Mouse (Mus musculus): ENCODE measurements around the gene Scn3b. TPM values are rescaled to one million over a fixed set of nuclear protein-coding genes. Genes with fewer than 3 reads are reported as not detected.
A peak's percentile ranks its signal among the peaks of the same experiment; 100 is the strongest.

Scn3b gene
- 1.5 and 5.2 TPM in 2 replicates for polyA plus RNA-seq (2015; fragmentation: Nextera tagmentation; extraction: Ambion mirVana)

- H3K27ac ChIP-seq, result no peak within 1 kb of the TSS
- no peaks in the 10 kb centered on the region for H3K36me3 ChIP-seq
- peak; percentile 67; the same call in 1 of the 2 replicates for ATAC-seq (replicated peaks; ENCODE audit: insufficient number of reproducible peaks, insufficient read depth, low FRiP score, low read depth)
- peak within 1 kb of the TSS; percentile 38 for H3K4me3 ChIP-seq
- no peak within 1 kb of the TSS for H3K9ac ChIP-seq
- peaks cover 26% of the 10 kb centered on the region for H3K27me3 ChIP-seq
- WGBS, result under 1% methylated on average over 42 of the region's 42 CpGs
- peak within 1 kb of the TSS; percentile 73 for H3K4me2 ChIP-seq
- H3K4me1 ChIP-seq (replicated peaks), result peaks cover 20% of the 10 kb centered on the region
- H3K9me3 ChIP-seq (replicated peaks), result no peaks in the 10 kb centered on the region
Measured at GRCm38 (mm10) chr9:40269103-40269861, at the start of gene Scn3b. TSS of gene Scn3b (plus strand) at chr9:40269217.

- no peaks in the 10 kb centered on the region for H3K4me1 ChIP-seq (replicated peaks)
- no peak overlapping the region for H3K27ac ChIP-seq
- H3K4me3 ChIP-seq, result no peak overlapping the region
- H3K4me2 ChIP-seq, result no peak overlapping the region
- no peak overlapping the region for H3K9ac ChIP-seq
- 62% methylated on average over 4 of the region's 4 CpGs for WGBS
- no peak for ATAC-seq (replicated peaks; ENCODE audit: insufficient number of reproducible peaks, insufficient read depth, low FRiP score, low read depth)
- H3K27me3 ChIP-seq, result 0 out of 2 replicates have a peak, but pooled peaks cover 4% of the 10 kb centered on the region
- no peaks in the 10 kb centered on the region for H3K9me3 ChIP-seq (replicated peaks)
- H3K36me3 ChIP-seq, result no peaks in the 10 kb centered on the region
Measured at GRCm38 (mm10) chr9:40224289-40224688, 44.7 kb upstream of the Scn3b start.

- H3K27me3 ChIP-seq, result 0 out of 2 replicates have a peak, but pooled peaks cover 4% of the 10 kb centered on the region
- H3K36me3 ChIP-seq, result no peaks in the 10 kb centered on the region
- ATAC-seq (replicated peaks; ENCODE audit: insufficient number of reproducible peaks, insufficient read depth, low FRiP score, low read depth), result 0 out of 2 replicates have a peak, but pooled peaks have one; percentile 47
- H3K4me1 ChIP-seq (replicated peaks), result no peaks in the 10 kb centered on the region
- no peak overlapping the region for H3K4me3 ChIP-seq
- no peak overlapping the region for H3K9ac ChIP-seq
- no peak overlapping the region for H3K4me2 ChIP-seq
- 66% methylated on average over 10 of the region's 10 CpGs for WGBS
- no peaks in the 10 kb centered on the region for H3K9me3 ChIP-seq (replicated peaks)
- no peak overlapping the region for H3K27ac ChIP-seq
Measured at GRCm38 (mm10) chr9:40227874-40228789, 40.9 kb upstream of the Scn3b start.

DNA sequence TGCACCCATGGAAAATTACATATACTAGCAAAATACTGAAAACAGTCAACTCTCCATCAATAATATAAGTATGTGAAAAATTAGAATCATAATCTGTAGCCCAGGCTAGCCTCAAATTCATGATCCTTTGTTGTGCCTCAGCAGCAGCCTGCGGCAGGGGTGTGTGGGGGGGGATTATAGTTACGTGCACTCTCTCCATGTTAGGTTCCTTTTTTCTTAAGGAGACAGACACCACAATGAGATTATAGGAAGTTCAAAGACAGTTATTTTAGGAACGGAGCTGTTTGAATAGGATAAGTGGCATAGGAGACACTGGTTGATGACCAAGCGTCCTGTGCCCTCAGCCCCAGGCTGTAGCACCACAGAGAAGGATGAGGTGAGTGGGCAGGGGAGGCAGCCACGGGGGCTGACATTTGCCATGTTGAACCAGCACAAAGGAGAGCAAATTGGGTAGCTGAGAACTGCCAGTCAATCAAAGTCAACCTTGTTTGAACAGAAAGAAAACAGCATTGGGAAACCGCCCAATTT, 40.1 kb upstream of the Scn3b start:
- Histone ChIP-seq H3K4me1 (replicated peaks) (no peaks in the 10 kb centered on the region), H3K27me3 (0 out of 2 replicates have a peak, but pooled peaks cover 4% of the 10 kb centered on the region), H3K27ac (no peak overlapping the region), H3K9me3 (replicated peaks) (no peaks in the 10 kb centered on the region), H3K4me2 (no peak overlapping the region), H3K36me3 (no peaks in the 10 kb centered on the region), H3K9ac (no peak overlapping the region), H3K4me3 (no peak overlapping the region)
- WGBS, result 50% methylated on average over 6 of the region's 6 CpGs
- ATAC-seq (replicated peaks; ENCODE audit: insufficient number of reproducible peaks, insufficient read depth, low FRiP score, low read depth), result no peak

GRCm38 (mm10) chr9:40229479-40229878, 39.5 kb upstream of the Scn3b start:
- H3K27ac ChIP-seq, result no peak overlapping the region
- no peaks in the 10 kb centered on the region for H3K36me3 ChIP-seq
- no peak overlapping the region for H3K9ac ChIP-seq
- 0 out of 2 replicates have a peak, but pooled peaks cover 4% of the 10 kb centered on the region for H3K27me3 ChIP-seq
- no peaks in the 10 kb centered on the region for H3K9me3 ChIP-seq (replicated peaks)
- H3K4me1 ChIP-seq (replicated peaks), result no peaks in the 10 kb centered on the region
- no peak overlapping the region for H3K4me3 ChIP-seq
- 63% methylated on average over 5 of the region's 5 CpGs for WGBS
- no peak overlapping the region for H3K4me2 ChIP-seq
- ATAC-seq (replicated peaks; ENCODE audit: insufficient number of reproducible peaks, insufficient read depth, low FRiP score, low read depth), result no peak

DNA sequence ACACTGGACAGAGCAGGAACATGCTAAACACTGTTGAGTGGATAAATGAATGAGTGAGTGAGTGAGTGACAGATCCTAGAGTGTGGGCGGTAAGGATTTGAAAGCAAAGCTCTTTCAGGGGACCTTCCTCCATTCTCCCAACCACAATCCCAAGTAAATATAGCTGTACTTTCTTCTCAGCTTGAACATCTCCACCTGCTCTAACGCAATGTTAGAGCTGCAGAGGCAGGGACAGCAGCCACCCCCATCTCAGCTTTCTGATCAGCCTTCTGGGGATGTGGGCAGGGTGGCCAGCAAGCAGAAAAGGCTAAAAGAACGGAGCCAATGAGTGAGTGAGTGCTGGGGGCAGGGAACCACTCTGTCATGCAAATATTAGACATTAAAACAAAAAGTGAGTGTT, 38.0 kb upstream of the Scn3b start:
- no peak overlapping the region for H3K27ac ChIP-seq
- no peak overlapping the region for H3K9ac ChIP-seq
- H3K4me2 ChIP-seq, result no peak overlapping the region
- no peaks in the 10 kb centered on the region for H3K9me3 ChIP-seq (replicated peaks)
- no peaks in the 10 kb centered on the region for H3K36me3 ChIP-seq
- no peak overlapping the region for H3K4me3 ChIP-seq
- no peaks in the 10 kb centered on the region for H3K4me1 ChIP-seq (replicated peaks)
- 0 out of 2 replicates have a peak, but pooled peaks cover 4% of the 10 kb centered on the region for H3K27me3 ChIP-seq
- no peak for ATAC-seq (replicated peaks; ENCODE audit: insufficient number of reproducible peaks, insufficient read depth, low FRiP score, low read depth)
- WGBS, result 80% methylated on average over 3 of the region's 3 CpGs

DNA sequence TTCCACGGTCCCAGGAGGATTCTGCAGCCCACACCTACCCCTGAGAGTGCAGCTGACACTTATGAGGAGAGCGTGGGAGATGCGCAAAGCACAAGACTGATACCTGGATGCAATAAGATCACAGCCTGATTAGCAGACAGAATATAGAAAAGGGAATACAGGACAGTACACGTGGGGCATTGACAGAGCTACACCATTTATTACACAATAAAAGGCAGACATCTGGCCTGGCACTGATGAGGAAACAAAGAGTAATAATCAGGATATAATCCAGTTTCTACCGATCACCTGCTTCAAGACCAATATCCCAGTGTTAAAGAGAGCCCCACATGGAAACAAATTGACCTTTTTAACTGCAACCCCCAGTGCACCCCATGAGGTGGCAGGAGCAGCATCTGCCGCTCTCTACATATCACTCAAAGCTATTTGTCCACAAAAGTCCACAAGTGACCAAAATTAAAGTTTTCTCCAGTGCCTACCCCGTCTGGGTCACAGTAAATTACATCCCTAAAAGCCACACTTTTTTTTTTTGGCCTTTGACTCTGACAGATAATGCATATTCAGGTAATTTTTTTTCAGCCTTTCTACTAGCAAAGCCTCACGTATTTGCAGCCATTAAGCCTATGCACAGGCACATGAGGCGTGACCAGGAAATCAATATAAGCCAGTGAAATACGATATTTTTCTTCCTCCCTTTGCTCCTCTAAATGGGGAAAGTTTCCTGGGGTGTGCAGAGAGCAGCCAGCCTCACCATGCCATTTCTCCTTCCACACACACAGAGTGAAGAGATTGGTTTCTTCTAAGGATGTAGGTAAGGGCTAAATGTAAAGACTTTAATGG, 34.6 kb upstream of the Scn3b start:
- Histone ChIP-seq H3K9me3 (replicated peaks) (no peaks in the 10 kb centered on the region), H3K27me3 (no peaks in the 10 kb centered on the region), H3K9ac (no peak overlapping the region), H3K4me3 (no peak overlapping the region), H3K36me3 (no peaks in the 10 kb centered on the region), H3K4me2 (no peak overlapping the region), H3K4me1 (replicated peaks) (no peaks in the 10 kb centered on the region), H3K27ac (no peak overlapping the region)
- 66% methylated on average over 10 of the region's 10 CpGs for WGBS
- ATAC-seq (replicated peaks; ENCODE audit: insufficient number of reproducible peaks, insufficient read depth, low FRiP score, low read depth), result no peak

- 83% methylated on average over 7 of the region's 7 CpGs for WGBS
- no peak for ATAC-seq (replicated peaks; ENCODE audit: insufficient number of reproducible peaks, insufficient read depth, low FRiP score, low read depth)
- no peaks in the 10 kb centered on the region for H3K36me3 ChIP-seq
- H3K27ac ChIP-seq, result no peak overlapping the region
- no peak overlapping the region for H3K4me3 ChIP-seq
- H3K9ac ChIP-seq, result no peak overlapping the region
- H3K27me3 ChIP-seq, result 0 out of 2 replicates have a peak, but pooled peaks cover 3% of the 10 kb centered on the region
- H3K4me2 ChIP-seq, result no peak overlapping the region
- no peaks in the 10 kb centered on the region for H3K9me3 ChIP-seq (replicated peaks)
- H3K4me1 ChIP-seq (replicated peaks), result no peaks in the 10 kb centered on the region
Measured at GRCm38 (mm10) chr9:40235220-40235619, 33.8 kb upstream of the Scn3b start.

GRCm38 (mm10) chr9:40239749-40240148, 29.3 kb upstream of the Scn3b start:
- Histone ChIP-seq H3K4me2 (no peak overlapping the region), H3K4me1 (replicated peaks) (peaks cover 10% of the 10 kb centered on the region), H3K27ac (no peak overlapping the region), H3K36me3 (no peaks in the 10 kb centered on the region), H3K27me3 (peaks cover 3% of the 10 kb centered on the region; the same call in 1 of the 2 replicates), H3K4me3 (no peak overlapping the region), H3K9ac (no peak overlapping the region), H3K9me3 (replicated peaks) (no peaks in the 10 kb centered on the region)
- no peak for ATAC-seq (replicated peaks; ENCODE audit: insufficient number of reproducible peaks, insufficient read depth, low FRiP score, low read depth)
- 45% methylated on average over 4 of the region's 4 CpGs for WGBS

DNA sequence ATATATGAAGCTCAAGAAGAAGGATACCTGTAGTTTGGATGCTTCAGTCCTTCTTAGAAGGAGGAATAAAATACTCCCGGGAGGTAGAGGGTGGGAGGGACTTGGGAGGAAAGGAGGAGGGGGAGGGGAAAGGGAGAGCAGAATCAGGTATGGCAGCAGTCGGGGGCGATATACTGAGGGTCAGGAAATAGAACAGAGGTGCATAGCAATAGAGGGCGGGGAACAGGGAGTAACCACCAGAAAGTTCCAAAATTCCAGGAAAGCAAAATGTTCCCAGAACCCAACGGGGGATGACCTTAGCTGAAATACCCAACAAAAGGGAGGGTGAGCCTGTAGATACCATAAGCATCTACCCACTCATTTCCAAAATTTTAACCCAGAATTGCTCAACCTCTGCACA, 28.7 kb upstream of the Scn3b start:
- Histone ChIP-seq H3K9me3 (replicated peaks) (no peaks in the 10 kb centered on the region), H3K36me3 (no peaks in the 10 kb centered on the region), H3K4me1 (replicated peaks) (peaks cover 15% of the 10 kb centered on the region), H3K27me3 (peaks cover 3% of the 10 kb centered on the region; the same call in 1 of the 2 replicates), H3K9ac (no peak overlapping the region), H3K4me2 (no peak overlapping the region), H3K4me3 (no peak overlapping the region), H3K27ac (no peak overlapping the region)
- 42% methylated on average over 5 of the region's 5 CpGs for WGBS
- no peak for ATAC-seq (replicated peaks; ENCODE audit: insufficient number of reproducible peaks, insufficient read depth, low FRiP score, low read depth)

Data from heart, embryonic 15.5 days (tissue).